Mouse (Mus musculus) left cerebral cortex, postnatal 36 days (tissue): ENCODE data around the gene Rpl35a. TPM values are rescaled to one million over a fixed set of nuclear protein-coding genes. Genes with fewer than 3 reads are reported as not detected.

Source experiments
- DNase-seq, 2 experiments: peaks; one replicate each; pipeline ENCODE4 v3.0.0; 2021 to 2022; ENCODE audit warnings: low spot score in 2 of 2, mixed read lengths in 1 of 2
- intact Hi-C: fragments of 180-260 bp; cut with DNase I; formaldehyde crosslinking; loops from one replicate; pipeline ENCODE4 v1.15.1; 2025
- microRNA-seq: library from miRNA; unstranded; fragments of <30 nt; microRNA quantifications from one replicate; pipeline ENCODE4 v1.2.0, GENCODE M21; 2022
- total RNA-seq, 2 experiments: library from RNA; stranded (reverse); gene quantifications; 2 replicates each; pipeline ENCODE4 v1.2.3; 2021

Rpl35a gene
- total RNA-seq, 2 experiments from 2014 or later, result 266 to 277 TPM

GRCm38 (mm10) chr16:33085666-33086065 lies 29.4 kb downstream of the Rpl35a start:
- no peak for DNase-seq
- intact Hi-C loops, result no loop called here

Small RNA genes within 50 kb of the gene (microRNA-seq; reads per million reads assigned to microRNA genes)
- gene Gm22231 (not detected), gene Mir1947 (4.1 reads per million, percentile 11 among the genes with 10 or more reads in this experiment)

Other genes starting within 250 kb of the Rpl35a start
- not detected for gene Smbd1, start 246.0 kb upstream of the Rpl35a start, total RNA-seq
- 100 to 1,000 TPM; 115 to 121 TPM for gene Fyttd1, start 179.0 kb upstream of the Rpl35a start, total RNA-seq
- gene Rubcn, start 178.7 kb upstream of the Rpl35a start, total RNA-seq, result 10 to 100 TPM; 60.7 to 72.2 TPM
- gene Lrch3, start 142.4 kb upstream of the Rpl35a start, total RNA-seq, result 10 to 100 TPM; 31.5 to 39.3 TPM
- gene Iqcg, start 235 bp upstream of the Rpl35a start, total RNA-seq, result 1 to 10 TPM; 5.4 to 5.8 TPM
- 10 to 100 TPM; 10.3 to 11.9 TPM for gene Lmln, start 6.1 kb downstream of the Rpl35a start, total RNA-seq
- 10 to 100 TPM; 15.0 to 16.4 TPM for gene Osbpl11, start 128.6 kb downstream of the Rpl35a start, total RNA-seq
- 10 to 100 TPM; 37.0 to 40.0 TPM for gene Snx4, start 195.0 kb downstream of the Rpl35a start, total RNA-seq